Mouse (Mus musculus) ES-CJ7 (cell line): ENCODE data around the gene Emx2.

ENCODE experiments used
- DNase-seq: peaks from one replicate; pipeline ENCODE4 v3.0.0; 2011; ENCODE audit warnings: low read depth, low spot score

Emx2 gene

GRCm38 (mm10) chr19:59462459-59463292 lies 4.5 kb downstream of the Emx2 start:
- no peak for DNase-seq

GRCm38 (mm10) chr19:59463842-59464443 lies 5.8 kb downstream of the Emx2 start:
- no peak for DNase-seq

GRCm38 (mm10) chr19:59465281-59465680 lies 7.1 kb downstream of the Emx2 start:
- no peak for DNase-seq

- DNase-seq = no peak
Measured at GRCm38 (mm10) chr19:59465751-59466410, 7.7 kb downstream of the Emx2 start.

- DNase-seq = no peak
Measured at GRCm38 (mm10) chr19:59466417-59466937, 8.3 kb downstream of the Emx2 start.

GRCm38 (mm10) chr19:59467016-59467412 lies 8.8 kb downstream of the Emx2 start:
- no peak for DNase-seq

GRCm38 (mm10) chr19:59467413-59468064 lies 9.4 kb downstream of the Emx2 start:
- DNase-seq = no peak

GRCm38 (mm10) chr19:59468065-59468810 lies 10.1 kb downstream of the Emx2 start:
- DNase-seq = no peak

- peak; percentile 67 for DNase-seq
Measured at GRCm38 (mm10) chr19:59469035-59469949, 11.1 kb downstream of the Emx2 start.

- no peak for DNase-seq
Measured at GRCm38 (mm10) chr19:59470074-59470630, 12.0 kb downstream of the Emx2 start.

GRCm38 (mm10) chr19:59470913-59471312 lies 12.7 kb downstream of the Emx2 start:
- DNase-seq = no peak

- no peak for DNase-seq
Measured at GRCm38 (mm10) chr19:59472844-59473243, 14.7 kb downstream of the Emx2 start.

GRCm38 (mm10) chr19:59479912-59480311 lies 21.7 kb downstream of the Emx2 start:
- DNase-seq = no peak

- no peak for DNase-seq
Measured at GRCm38 (mm10) chr19:59480563-59480962, 22.4 kb downstream of the Emx2 start.

GRCm38 (mm10) chr19:59492258-59492657 lies 34.1 kb downstream of the Emx2 start:
- no peak for DNase-seq

- DNase-seq = no peak
Measured at GRCm38 (mm10) chr19:59496832-59497231, 38.7 kb downstream of the Emx2 start.

GRCm38 (mm10) chr19:59508896-59509295 lies 50.7 kb downstream of the Emx2 start:
- DNase-seq = no peak

- DNase-seq = no peak
Measured at GRCm38 (mm10) chr19:59513181-59513580, 55.0 kb downstream of the Emx2 start.
